Mouse (Mus musculus): ENCODE data around the gene Nudt16l1. TPM values are rescaled to one million over a fixed set of nuclear protein-coding genes. Genes with fewer than 3 reads are reported as not detected.

Nudt16l1 gene
- 10 to 100 TPM; 75.5 to 77.1 TPM for total RNA-seq (2021)
- long read RNA-seq, experiment 1, transcript Nudt16l1-205 (3 exons, 1,618 nt): major isoform, 54 of 62 reads
- long read RNA-seq, experiment 1, partial matches to known transcripts: 1 of 62 reads
- long read RNA-seq, experiment 1, other reads (novel, unspliced or antisense): 5 of 62 reads
- long read RNA-seq, experiment 2, transcript Nudt16l1-203 (2 exons, 1,004 nt): minor isoform, 5 of 96 reads
- long read RNA-seq, experiment 2, transcript Nudt16l1-205 (3 exons, 1,618 nt): major isoform, 81 of 96 reads
- long read RNA-seq, experiment 2, partial matches to known transcripts: 2 of 96 reads
- long read RNA-seq, experiment 2, other reads (novel, unspliced or antisense): 1 of 96 reads

- no peak for DNase-seq (ENCODE audit: low spot score in 2 of 2)
These were observed at the start of gene Nudt16l1 for GRCm38 (mm10) chr16:4938461-4938860. Gene Nudt16l1, plus strand, starts transcription at chr16:4938761.

DNA sequence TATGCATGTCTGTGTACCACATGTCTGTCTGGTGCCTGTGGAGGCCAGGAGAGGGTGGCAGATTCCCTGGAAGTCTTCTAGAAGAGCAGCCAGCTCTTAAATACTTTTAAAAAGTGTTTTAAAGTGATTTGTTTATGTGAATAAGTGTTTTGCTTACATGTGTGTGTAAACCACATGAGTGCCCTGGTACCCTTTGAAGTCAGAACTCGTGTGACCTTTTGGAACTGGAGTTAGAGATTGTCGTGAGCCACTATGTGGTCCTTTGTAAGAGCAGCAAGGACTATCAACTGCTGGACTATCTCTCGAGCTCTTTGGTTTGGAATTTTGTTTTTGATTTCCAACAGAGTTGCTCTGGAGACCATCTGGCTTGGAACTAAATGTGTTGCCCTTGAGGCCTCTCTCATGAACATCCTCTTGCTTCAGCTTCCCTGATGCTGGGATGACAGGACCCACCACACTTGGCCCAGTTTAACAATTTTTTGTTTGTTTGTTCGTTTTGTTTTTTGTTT, 48.3 kb upstream of the Nudt16l1 start:
- no peak for DNase-seq (ENCODE audit: low spot score in 2 of 2)

DNA sequence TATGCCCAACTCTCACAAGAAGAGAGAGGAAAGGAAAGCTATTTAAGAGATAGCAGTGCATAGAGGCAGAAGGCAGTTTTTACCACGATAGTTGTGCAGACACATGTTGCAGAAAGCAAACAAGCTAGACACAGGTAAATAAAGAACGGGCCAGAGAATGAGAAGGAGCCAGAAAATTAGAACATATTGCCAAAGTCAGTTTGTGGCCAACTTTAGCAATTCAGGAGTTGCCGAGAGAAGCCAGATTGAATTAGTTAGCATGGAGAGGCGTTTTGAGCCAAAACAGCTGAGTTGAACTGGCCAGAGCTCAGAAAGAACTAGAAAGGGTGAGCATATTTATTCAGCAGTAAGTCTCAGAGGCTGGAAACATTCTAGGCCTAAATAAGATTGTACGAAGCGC, 46.4 kb upstream of the Nudt16l1 start:
- DNase-seq (ENCODE audit: low spot score in 2 of 2): no peak

DNA sequence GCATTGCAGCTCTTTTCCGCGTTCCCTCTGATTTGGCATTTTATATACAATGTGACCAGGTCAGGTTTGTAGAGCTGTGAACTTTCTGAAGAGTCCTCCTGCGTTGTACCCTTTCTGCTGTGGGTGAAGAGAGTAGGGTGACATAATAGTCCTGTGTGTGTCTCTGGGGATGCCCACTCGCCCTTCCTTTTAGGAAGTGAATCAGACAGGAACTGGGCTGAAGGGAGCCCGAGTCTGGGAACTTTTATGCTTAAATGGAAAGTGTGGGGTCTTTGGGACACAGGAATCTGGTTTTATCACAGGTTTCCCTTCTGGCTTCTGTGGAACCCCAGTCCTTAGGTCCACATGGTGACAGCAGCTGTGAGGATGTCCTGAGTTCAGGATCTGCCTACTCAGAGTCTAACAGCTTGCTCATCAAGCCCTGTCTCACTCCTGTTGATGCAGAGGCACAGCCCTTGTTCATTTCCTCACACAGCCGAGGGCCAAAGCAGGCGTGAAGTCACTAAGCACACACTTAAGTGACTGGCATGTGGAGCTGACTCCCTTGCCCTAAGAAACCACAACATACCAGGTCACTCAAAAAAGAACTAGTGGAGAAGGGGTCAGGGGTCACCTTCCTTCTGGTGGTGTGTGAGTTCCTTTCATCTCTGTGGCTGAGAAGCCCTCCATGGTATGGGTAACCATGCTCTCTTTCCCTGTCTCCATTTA, 44.2 kb upstream of the Nudt16l1 start:
- DNase-seq (ENCODE audit: low spot score in 2 of 2): no peak

DNA sequence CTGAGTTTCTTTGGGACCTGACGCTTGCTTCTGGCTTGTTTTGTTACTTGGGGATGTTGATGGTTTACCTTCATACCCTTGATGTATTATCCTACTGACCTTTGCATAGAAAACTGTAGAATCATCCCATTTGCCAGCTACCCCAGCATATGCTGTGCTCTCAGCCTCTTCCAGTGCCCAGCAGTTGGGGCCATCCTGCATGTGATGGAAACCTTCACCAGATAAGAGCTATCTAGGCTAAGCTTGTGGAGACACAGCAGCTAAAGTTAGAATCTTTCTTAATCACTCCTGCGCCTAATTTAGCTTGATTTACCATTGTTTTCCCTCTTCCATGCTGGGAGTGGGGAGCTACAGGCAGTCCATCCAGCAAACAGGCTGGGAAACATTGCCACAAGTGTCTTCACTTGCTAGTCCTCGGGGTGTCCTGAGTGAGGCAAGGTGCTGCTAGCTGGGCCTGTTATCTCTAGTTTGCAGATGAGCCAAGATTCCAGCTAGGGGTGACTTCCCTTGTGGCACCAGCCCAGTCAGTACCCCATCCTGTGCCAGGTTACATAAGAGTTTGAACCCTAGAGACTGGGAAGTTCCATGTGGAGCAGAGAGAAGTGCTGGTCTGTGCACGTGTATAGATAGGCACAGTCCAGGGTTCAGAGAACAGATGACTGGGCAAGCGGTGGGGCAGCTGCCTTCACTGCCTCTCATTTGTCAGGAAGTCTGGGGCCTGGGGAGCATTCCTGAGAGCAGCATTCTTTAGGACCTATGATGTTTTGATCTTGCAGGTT, 42.1 kb upstream of the Nudt16l1 start:
- no peak for DNase-seq (ENCODE audit: low spot score in 2 of 2)

- DNase-seq (ENCODE audit: low spot score in 2 of 2): no peak
These were observed 41.3 kb upstream of the Nudt16l1 start for GRCm38 (mm10) chr16:4897146-4897730.

GRCm38 (mm10) chr16:4898881-4899280, 39.7 kb upstream of the Nudt16l1 start:
- DNase-seq (ENCODE audit: low spot score in 2 of 2): no peak

GRCm38 (mm10) chr16:4899711-4900110, 38.9 kb upstream of the Nudt16l1 start:
- DNase-seq (ENCODE audit: low spot score in 2 of 2): no peak

DNA sequence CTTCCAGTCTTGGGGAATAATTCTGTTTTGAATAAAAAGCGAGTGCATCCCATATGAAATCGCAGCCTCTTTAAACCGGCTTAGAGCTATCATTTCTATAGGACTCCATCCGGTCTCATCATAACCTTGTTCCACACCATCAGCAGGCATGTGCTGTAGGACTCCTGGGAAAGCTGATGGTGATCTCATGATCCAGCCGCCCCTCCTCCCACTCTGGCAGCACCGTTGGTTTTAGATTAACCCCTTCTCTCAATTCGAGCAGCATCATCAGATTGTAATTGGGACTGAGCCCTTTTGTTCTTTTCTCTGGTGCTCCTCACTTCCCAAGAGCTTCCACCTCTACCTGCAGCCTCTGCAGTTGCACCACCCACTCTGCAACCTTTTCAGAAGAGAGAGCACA, 37.4 kb upstream of the Nudt16l1 start:
- DNase-seq (ENCODE audit: low spot score in 2 of 2): no peak

DNA sequence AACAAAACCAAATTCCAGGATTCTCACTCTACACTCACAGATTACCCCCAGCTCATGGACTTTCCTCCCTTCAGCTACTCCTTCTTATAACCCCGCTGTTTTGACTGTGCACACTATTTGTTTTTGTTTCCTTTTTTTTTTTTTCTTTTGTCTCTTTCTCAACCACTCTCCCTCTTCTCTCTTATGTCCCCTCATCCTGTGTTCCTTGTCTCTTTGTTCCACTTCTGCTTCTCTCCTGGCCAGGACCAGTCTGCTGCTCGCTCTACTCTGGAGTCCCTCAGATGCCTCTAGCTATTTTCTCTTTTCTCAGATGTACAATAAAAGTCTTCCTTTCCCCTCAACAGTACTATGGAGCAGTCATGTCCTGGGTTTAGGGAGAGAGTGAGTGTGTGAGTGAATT, 36.2 kb upstream of the Nudt16l1 start:
- no peak for DNase-seq (ENCODE audit: low spot score in 2 of 2)

DNA sequence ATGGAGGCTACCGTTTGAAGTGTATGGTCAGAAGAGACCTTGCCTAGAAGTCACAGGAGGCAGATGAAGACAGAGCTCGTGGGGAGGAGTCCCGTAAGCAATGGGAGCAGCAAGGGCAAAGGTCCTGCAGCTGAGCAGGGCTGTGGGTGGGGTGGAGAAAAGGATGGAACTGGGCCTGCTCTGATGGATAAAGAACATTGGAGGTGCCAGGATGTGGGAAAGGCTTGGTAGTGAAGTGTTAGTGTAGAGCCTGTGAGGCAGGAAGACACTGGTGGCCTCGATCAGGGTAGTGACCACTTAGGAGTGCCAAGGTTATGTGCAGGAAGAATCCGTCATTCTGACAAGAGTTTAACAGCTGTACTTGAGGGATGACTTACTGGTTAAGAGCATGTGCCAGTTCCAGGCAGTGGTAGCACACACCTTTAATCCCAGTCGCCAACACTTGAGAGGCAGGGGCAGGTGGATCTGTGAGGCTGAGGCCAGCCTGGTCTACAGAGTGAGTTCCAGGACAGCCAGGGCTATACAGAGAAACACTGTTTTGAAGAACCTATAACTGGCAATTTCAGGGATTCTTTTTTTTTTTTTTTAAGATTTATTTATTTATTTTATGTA, 35.0 kb upstream of the Nudt16l1 start:
- no peak for DNase-seq (ENCODE audit: low spot score in 2 of 2)

DNA sequence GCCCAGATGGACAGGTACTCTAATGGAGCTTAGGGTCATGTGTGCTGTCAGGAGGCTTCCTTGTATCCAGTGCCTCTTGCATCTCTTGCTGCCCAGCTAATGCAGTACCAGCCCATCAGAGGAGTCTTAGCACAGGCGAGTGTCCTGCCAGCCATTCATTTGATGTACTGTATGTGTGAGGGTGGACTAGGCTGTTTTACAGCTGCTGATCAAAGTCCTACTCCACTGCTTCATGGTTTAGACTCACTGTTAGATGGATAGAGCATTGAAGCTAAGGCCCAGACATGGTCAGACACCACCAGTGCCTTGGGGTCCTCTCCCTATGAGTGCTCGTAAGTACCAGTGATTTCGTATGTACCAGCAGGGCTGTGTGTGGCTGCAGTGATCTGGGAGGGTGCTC, 33.7 kb upstream of the Nudt16l1 start:
- no peak for DNase-seq (ENCODE audit: low spot score in 2 of 2)

DNA sequence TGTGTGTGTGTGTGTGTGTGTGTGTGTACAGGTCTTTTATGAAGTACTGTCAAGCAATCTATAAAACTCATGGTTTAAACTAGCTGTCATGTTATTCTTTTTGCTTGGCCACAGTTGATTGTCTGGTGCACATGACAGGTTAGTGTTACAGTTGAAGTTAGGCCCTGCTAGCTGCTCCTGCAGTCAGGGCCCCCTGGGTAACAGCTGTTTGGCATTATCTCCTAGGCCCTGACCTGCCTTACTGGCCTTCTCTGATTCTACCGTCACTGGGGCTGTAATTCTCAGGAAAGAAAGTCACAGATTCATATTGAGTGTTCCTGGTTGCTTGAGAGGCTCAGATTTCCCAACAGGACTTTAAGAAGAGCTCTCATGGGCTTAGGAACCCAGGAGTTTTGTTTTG, 33.0 kb upstream of the Nudt16l1 start:
- DNase-seq (ENCODE audit: low spot score in 2 of 2): no peak

GRCm38 (mm10) chr16:4906559-4906958, 32.0 kb upstream of the Nudt16l1 start:
- DNase-seq (ENCODE audit: low spot score in 2 of 2): no peak

DNA sequence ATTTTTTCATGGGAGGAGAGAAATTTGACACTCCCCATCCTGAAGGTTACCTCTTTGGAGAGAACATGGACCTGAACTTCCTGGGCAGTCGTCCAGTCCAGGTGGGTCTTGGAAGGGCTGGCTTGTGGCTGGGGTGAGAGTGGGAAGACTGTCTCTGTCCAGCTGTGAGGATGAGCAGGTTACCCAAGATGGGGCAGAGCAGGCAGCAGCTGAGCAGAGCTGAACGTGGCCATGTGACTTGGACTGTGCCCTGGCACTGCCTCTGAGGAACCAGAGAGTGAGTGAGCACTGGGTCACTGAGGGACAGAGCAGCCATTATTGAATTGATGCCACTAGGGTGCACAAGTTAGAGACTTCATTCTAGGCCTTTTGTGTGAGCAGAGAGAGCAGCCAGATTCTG, 31.2 kb upstream of the Nudt16l1 start:
- no peak for DNase-seq (ENCODE audit: low spot score in 2 of 2)

GRCm38 (mm10) chr16:4907972-4908371, 30.6 kb upstream of the Nudt16l1 start:
- no peak for DNase-seq (ENCODE audit: low spot score in 2 of 2)

GRCm38 (mm10) chr16:4909745-4910144, 28.8 kb upstream of the Nudt16l1 start:
- no peak for DNase-seq (ENCODE audit: low spot score in 2 of 2)

- DNase-seq (ENCODE audit: low spot score in 2 of 2): no peak
These were observed 27.8 kb upstream of the Nudt16l1 start for GRCm38 (mm10) chr16:4910758-4911157.

- no peak for DNase-seq (ENCODE audit: low spot score in 2 of 2)
These were observed 26.4 kb upstream of the Nudt16l1 start for GRCm38 (mm10) chr16:4912074-4912648.

GRCm38 (mm10) chr16:4912907-4913782, 25.4 kb upstream of the Nudt16l1 start:
- DNase-seq (ENCODE audit: low spot score in 2 of 2): no peak
